Mouse (Mus musculus): ENCODE measurements around the gene Nedd9.
"Not testable (repeated sequence)": the region's sequence is repeated elsewhere in the genome, so short reads cannot be mapped to it uniquely, and the experiment has no call there.

The Nedd9 gene

DNA sequence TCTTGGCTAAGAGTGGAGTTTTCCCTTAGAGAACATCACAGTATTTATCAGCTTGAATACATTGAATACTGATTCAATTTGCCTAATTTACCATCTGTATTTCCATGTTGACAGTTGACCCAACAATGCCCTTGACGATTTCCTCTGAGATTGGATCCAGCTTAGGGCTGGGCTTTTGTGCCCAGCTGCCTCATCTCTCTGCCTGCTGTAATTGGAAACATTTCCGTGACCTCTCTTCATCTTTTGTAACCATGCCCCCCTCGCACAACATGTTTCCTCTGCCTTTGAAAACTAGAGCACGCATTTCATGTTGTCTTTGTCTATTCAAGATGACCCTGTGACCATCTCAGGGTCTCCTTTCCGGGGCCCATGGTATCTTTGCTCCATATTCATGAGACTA, 188.2 kb downstream of the Nedd9 start:
- DNase-seq (ENCODE audit: low read depth, low spot score), result no peak

DNA sequence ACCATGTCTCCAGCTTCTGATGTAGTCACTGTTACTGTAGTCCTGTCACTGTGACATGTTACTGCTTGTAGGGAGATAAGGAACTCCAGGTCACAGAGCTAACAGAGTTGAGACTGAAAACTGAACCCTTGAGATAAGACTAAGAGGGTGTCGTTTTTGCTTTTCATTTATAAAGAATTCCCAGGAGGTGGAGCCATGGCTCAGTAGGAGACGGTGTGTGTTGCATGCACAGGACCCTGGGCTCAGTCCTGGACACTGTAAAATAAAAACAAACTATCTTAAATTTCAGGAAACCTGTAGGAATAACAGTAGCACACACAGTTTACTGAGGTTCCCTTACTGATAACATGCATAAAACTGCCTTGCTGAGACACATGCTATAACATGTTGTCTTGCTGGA, 188.6 kb downstream of the Nedd9 start:
- no peak for DNase-seq (ENCODE audit: low read depth, low spot score)

DNA sequence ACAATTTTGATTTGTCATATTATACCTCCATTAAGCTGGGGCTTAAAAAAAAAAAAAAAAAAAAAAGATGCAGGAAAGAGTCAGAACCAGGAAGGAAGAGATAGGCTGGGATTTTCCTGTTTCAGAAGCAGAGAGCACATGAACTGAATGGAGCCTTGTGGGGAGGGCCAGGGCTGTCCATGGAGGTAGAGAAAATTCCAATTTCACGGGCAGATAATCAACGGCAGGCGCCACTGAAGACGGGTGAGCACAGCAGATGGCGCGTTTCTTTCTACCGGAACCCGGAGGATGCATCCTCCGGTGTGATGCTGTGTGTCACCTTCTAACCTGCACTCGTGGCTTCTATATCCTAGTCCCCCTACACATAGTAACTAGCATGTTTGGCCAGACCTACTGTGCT, 190.8 kb downstream of the Nedd9 start:
- DNase-seq (ENCODE audit: low read depth, low spot score), result no peak

DNA sequence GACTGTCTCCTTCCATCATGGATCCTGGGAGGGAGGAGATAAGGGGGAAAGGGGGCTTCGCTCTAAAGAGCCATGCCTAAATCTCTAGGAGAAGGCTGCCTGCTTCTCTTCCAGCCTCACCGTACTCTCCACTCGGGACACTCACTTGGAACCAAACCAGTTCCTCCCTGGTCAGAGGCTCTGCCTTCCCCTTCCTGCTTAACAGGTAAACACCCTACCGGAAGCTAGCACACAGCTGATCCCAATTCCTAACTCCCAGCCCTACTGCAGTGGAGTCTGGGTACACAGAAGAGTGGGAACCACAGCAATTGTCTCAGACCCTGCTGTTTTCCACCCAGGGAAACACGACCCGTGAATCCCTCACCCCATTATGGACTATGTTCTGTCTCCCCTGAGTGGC, 191.3 kb downstream of the Nedd9 start:
- no peak for DNase-seq (ENCODE audit: low read depth, low spot score)

DNA sequence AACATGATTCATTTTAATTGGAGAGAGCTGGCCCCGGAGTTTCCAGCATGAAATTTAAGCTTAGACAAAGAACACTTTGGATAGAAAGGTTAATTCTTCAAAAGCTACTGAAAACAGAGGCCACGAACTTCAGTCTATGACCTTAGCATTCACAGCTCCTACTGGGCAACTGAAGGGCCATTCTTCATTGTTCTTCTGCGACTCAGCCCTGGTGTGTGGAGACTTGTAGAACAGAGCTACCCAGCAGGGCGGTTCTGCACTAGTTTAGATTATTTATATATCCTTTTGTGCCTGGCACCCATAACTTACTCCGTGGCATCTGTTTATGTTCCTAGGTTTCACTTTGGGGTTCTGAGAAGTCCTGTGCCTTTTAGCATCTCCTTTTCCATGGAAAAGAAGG, 193.6 kb downstream of the Nedd9 start:
- no peak for DNase-seq (ENCODE audit: low read depth, low spot score)

DNA sequence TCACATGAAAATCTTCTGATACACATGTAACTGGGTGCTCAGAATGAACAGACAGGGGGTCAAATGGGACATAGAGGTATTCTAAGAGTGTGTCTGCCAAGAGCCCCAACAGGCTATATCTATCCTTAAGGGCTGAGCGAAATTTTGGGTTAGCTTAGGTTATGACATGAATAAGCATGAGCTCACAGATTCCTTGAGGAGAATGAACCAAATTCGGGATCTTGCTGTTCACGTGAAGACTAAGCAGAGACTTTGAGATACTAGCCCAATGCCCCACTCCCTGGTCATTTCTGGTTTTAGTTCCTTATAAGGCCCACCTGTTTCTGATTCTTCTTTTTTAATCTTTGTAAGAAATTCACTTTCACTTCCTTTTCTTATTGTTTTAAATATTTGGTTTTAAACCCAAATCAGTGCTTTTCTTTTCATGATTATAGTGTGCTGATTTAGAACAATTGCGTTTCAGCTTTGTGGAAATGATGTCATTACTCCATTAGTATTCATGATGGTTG, 195.6 kb downstream of the Nedd9 start:
- no peak for DNase-seq (ENCODE audit: low read depth, low spot score)

DNA sequence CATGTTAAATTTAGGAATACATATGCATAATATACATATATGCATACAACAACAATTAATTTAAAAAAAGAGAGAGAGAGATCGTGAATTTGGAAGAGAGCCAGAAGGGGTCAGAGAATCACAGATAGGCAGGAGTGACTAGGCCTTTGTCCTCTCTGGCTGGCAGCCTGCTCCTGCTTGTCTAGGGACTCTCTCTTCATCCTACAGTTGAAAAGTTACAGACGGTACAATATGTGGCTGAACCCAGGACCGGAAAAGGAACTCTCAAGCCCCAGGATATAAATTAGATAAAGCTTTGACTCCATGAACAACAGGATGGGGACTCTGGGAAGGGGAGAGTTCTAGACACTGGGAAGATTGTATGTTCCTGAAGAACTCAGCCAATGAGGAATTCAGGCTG, 200.9 kb downstream of the Nedd9 start:
- DNase-seq (ENCODE audit: low read depth, low spot score), result no peak

DNA sequence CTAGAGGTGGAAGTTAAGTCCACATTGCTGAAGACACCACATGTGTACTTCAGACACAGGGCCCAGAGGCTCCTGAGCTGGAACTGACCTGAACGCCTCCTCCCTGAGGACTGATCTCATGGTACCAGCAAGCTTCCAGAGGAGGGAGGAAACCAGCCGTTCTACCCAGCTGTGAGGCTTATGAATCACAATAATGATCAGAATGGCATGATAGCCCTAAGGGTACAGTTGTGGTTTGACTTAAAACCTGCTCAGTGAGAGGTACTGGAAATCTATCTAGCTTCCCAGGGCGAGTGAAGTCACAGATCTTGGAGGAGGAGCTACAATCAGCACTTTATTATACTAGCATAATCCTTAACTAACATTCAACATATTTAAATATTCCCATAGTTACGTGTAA, 201.7 kb downstream of the Nedd9 start:
- no peak for DNase-seq (ENCODE audit: low read depth, low spot score)

DNA sequence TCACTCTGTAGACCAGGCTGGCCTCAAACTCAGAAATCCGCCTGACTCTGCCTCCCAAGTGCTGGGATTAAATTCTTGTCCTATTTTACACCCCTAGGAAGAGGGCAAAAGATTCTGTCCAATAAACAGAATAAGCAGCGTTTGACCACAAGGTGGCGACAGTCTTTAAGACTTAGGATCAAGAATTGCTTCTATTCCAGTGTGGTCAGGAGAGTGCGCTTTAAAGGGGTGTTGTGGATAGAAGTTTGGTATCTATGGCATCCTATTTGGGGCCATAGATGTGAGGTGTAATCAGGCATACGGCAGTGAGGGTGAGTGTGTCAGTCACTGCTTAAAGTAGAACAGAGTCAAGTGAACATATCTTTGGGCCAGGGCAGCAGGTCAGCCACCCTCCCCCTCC, 203.9 kb downstream of the Nedd9 start:
- peak; percentile 59 for DNase-seq (ENCODE audit: low read depth, low spot score)

DNA sequence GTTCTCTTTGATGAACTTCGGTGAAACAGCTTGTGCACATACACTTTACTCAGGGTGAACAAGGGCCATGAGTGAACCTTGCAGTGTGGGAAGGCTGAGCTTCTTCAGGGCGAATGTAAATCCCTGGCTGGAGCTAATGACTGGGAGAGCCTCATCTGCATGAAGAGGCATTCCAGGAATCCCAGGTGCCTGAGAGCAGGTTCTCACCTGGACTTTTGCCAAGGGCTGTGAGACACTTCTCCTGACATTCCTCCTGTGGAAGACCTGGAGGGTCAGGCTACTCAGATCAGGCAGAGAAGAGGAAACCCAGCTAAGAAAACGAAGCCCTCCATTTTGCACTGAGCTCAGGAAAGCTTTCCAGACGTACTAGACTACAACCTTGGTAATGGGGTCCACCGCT, 206.5 kb downstream of the Nedd9 start:
- no peak for DNase-seq (ENCODE audit: low read depth, low spot score)

DNA sequence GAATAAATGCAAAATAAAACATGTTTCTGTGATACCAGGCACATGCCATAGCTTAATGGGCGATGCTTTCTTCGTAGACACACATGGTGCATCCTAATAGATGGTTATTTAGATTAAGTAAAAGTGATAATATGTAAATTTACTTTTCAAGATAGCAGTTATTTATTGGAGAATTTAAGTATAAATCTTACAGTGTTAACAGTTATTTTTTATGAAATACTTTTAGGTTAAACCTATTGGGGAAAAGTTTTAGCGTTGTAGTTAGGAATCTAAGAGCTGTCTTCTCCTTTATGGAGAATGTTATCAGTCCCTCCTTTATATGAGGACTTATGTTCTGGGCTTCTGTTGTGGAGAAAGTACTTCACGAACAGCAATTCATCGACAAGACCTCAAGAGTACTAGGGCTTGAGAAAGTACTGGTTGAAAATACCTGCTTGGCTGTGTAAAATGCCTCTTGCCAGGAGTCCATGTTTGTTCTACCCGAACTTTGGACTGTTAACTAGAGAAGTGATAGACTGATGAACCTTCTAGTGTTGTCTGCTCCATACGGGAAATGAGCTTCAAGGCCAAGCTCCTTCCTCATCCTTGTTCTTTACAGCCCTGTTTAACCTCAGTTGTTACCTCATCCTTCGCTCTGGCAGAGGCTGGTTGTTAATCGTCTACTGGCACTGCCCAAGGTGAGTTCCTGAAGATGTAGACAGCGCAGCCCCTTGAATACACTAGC, 213.1 kb downstream of the Nedd9 start, which contains the start of gene Gm17364:
Gm17364 (minus strand) TSS at position 51 of the 724 bp plus-strand sequence.
- DNase-seq (ENCODE audit: low read depth, low spot score), result no peak

DNA sequence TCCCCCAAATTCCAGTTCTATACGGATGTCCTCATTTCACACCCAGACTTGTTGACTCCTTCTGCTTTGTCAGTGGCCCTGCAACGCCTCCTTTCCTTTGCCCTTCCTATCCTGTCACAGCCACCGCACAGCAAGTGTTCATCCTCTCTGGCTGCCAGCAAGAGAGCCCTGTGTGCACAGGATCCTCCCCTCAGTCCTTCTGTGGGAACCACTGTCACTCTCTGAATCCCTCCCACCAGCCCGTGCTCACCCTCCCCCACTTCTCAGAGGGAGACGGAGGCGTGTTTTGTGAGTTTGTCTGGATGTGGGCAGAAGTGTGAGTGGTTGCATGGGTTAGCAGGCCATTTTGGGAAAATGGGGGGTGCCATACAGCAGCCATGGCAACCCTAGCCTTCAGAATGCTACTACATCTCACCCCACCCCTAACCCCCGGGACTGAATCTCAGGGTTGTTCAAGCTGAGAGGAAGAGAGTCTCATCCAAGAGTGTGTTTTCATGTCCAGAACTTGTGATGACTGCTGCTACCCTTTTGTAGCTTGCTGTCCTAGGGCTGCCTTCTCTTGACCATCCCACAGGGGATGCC, 219.2 kb downstream of the Nedd9 start:
- peak; percentile 58 for DNase-seq (ENCODE audit: low read depth, low spot score)

DNA sequence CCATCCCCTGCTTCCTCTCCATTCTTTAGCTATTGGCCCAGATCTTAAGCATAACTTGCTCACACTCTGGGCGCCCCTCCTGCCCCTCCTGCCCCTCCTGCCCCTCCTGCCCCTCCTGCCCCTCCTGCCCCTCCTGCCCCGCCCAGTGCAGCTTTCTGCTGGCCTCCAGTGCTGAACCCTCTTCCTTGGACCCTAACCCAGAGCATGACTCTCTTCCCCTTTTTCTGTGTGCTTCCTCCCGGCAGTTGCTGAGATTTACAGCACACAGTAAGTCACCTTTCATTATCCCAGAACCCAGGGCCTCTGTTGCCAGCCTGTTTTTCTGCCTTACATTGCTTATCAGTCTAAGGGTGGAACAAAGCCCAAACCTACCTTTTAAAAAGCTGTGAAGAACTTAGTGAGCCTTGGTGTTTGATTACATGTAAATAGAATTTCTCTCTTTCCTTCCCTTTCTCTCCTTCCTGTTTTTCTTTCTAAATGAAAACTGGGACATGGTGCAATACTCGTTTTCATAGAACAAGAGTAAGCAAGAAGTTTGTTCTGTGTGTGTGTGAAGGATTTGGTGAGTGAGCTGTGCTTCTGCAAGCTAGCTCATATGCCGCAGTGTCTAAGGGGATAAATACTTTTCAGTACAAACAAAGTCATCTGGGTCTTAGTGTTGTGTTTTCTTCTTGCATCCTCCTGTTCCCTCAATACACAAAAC, 223.7 kb downstream of the Nedd9 start:
- DNase-seq (ENCODE audit: low read depth, low spot score), result no peak

DNA sequence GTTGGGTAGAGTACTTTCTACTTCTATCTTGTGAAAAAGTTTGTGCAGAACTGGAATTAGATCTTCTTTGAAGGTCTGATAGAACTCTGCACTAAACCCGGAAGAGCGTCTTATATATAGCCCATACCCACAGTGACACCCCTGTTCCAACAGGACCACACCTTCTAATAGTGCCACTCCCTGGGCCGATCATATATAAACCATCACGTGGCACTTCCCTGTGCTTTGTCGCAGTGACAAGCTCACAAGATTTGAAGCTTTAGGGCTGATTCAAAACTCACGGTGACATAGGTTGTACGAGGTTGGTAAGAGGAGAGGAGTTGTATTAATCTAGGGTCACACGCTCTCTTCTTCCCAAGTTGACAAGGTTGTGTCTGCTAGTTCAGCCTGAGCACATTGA, 225.5 kb downstream of the Nedd9 start:
- DNase-seq (ENCODE audit: low read depth, low spot score), result not testable (repeated sequence)
